10 mouse cellular contexts compared by ENCODE assay signal in the genomic region with DNA sequence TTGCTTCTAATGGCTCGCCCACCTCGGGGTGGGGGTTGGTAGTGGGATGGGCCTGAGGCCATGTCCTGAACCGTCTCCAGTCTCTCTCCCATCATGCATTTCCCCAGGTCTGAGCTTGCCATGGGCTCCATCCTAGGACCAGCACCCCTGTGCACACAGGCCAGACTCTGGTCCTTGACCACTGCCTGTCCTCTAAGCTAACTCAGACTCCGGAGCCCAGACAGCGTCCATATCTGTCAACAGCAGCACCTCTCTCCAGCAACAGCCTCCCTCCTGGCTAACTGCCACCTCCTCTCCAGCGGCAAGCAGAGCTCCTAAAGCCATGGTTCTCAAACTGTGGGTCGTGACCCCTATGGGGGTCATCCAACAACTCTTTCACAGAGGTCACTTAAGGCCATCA. TPM values are rescaled to one million over a fixed set of nuclear protein-coding genes. Genes with fewer than 3 reads are reported as not detected.
A peak's percentile ranks its signal among the peaks of the same experiment; 100 is the strongest.
DNase-seq lines count a peak whose midpoint lies in the region; ATAC-seq lines count a peak whose summit lies in the region.
"Had no signal": no experiment of that assay in that cellular context is flagged by ENCODE, and none has a peak within 500 bp of the region (broad histone marks: within the 10 kb centered on the region; RNA-seq: fewer than 3 reads in every experiment).

No protein-coding gene starts in this region.

- H3K4me2 ChIP-seq in hindbrain, embryonic 11.5 days (replicated peaks; ENCODE audit: low read depth, low read length): peak overlapping the region; percentile 45
- no peak overlapping the region for H3K4me2 ChIP-seq in hindbrain, embryonic 16.5 days (ENCODE audit: low read length)
- H3K4me2 ChIP-seq in forebrain, embryonic 14.5 days (ENCODE audit: low read length): peak overlapping the region; percentile 48

- no peaks in the 10 kb centered on the region for H3K36me3 ChIP-seq in hindbrain, embryonic 11.5 days (ENCODE audit: control insufficient read depth, insufficient read depth, low read length)
- H3K36me3 ChIP-seq in hindbrain, embryonic 16.5 days (ENCODE audit: control insufficient read depth, insufficient read depth, low read length): no peaks in the 10 kb centered on the region
- H3K36me3 ChIP-seq in forebrain, embryonic 14.5 days (ENCODE audit: control insufficient read depth, insufficient read depth, low read length): no peaks in the 10 kb centered on the region

- peak overlapping the region; percentile 17; the same call in 1 of the 2 replicates for H3K4me3 ChIP-seq in hindbrain, embryonic 11.5 days (ENCODE audit: low read depth, low read length)
- no peak overlapping the region for H3K4me3 ChIP-seq in hindbrain, embryonic 16.5 days (ENCODE audit: low read length)
- no peak overlapping the region for H3K4me3 ChIP-seq in forebrain, embryonic 14.5 days (ENCODE audit: low read depth, low read length)

- DNase-seq in hindbrain, embryonic 11.5 days (ENCODE audit: low spot score): no peak
- DNase-seq in MN1 (ENCODE audit: low spot score) (peak; percentile 45), adipocyte (ENCODE audit: low spot score) (no peak)
- DNase-seq in forebrain, embryonic 14.5 days (ENCODE audit: low spot score): no peak
- no peak for DNase-seq in adrenal gland, postnatal 4 days (ENCODE audit: low spot score in 2 of 2)
- DNase-seq in T-cell, adult 2 months (ENCODE audit: low spot score): no peak

- peak; percentile 43 for ATAC-seq in hindbrain, embryonic 11.5 days (ENCODE audit: low FRiP score)
- ATAC-seq in hindbrain, embryonic 16.5 days: no peak
- ATAC-seq in forebrain, embryonic 14.5 days: 0 out of 2 replicates have a peak, but pooled peaks have one; percentile 6
- ATAC-seq in megakaryocyte-erythroid progenitor cell, adult 5-6 weeks (replicated peaks; ENCODE audit: low FRiP score, low TSS enrichment, poor library complexity, severe bottlenecking): peak; percentile 66; the same call in 1 of the 2 replicates

- H3K4me1 ChIP-seq in hindbrain, embryonic 11.5 days (replicated peaks; ENCODE audit: control insufficient read depth, insufficient read depth, low read length): peaks cover 13% of the 10 kb centered on the region
- peaks cover 6% of the 10 kb centered on the region for H3K4me1 ChIP-seq in hindbrain, embryonic 16.5 days (ENCODE audit: control insufficient read depth, insufficient read depth, low read depth, low read length)
- peaks cover 5% of the 10 kb centered on the region; the same call in 1 of the 2 replicates for H3K4me1 ChIP-seq in forebrain, embryonic 14.5 days (ENCODE audit: control insufficient read depth, insufficient read depth, low read length)

- H3K27ac ChIP-seq in hindbrain, embryonic 11.5 days (ENCODE audit: low read depth, low read length): no peak overlapping the region
- no peak overlapping the region for H3K27ac ChIP-seq in hindbrain, embryonic 16.5 days (ENCODE audit: low read depth, low read length)
- H3K27ac ChIP-seq in forebrain, embryonic 14.5 days (ENCODE audit: low read depth, low read length): no peak overlapping the region
- H3K27ac ChIP-seq: macrophage had no signal

- no peaks in the 10 kb centered on the region for H3K9me3 ChIP-seq in hindbrain, embryonic 11.5 days (ENCODE audit: control insufficient read depth, low read length)
- H3K9me3 ChIP-seq in hindbrain, embryonic 16.5 days (ENCODE audit: control insufficient read depth, low read length): no peaks in the 10 kb centered on the region
- no peaks in the 10 kb centered on the region for H3K9me3 ChIP-seq in forebrain, embryonic 14.5 days (replicated peaks; ENCODE audit: control insufficient read depth, low read length)

- 11% methylated on average over 7 of the region's 7 CpGs for WGBS in hindbrain, embryonic 11.5 days
- WGBS in hindbrain, embryonic 16.5 days: 8% methylated on average over 7 of the region's 7 CpGs
- WGBS in forebrain, embryonic 14.5 days: 10% methylated on average over 7 of the region's 7 CpGs

- peaks cover 24% of the 10 kb centered on the region for H3K27me3 ChIP-seq in hindbrain, embryonic 11.5 days (ENCODE audit: control insufficient read depth, insufficient read depth, low read length)
- 0 out of 2 replicates have a peak, but pooled peaks cover 2% of the 10 kb centered on the region for H3K27me3 ChIP-seq in hindbrain, embryonic 16.5 days (replicated peaks; ENCODE audit: control insufficient read depth, insufficient read depth, low read length)
- no peaks in the 10 kb centered on the region; the same call in 1 of the 2 replicates for H3K27me3 ChIP-seq in forebrain, embryonic 14.5 days (replicated peaks; ENCODE audit: control insufficient read depth, insufficient read depth, low read length)

- H3K9ac ChIP-seq in hindbrain, embryonic 11.5 days (ENCODE audit: low read depth, low read length): 0 out of 2 replicates have a peak overlapping the region, but pooled peaks have one; percentile 16
- H3K9ac ChIP-seq in hindbrain, embryonic 16.5 days (ENCODE audit: low read depth, low read length): no peak overlapping the region
- H3K9ac ChIP-seq in forebrain, embryonic 14.5 days (ENCODE audit: low read length): no peak overlapping the region; the same call in 1 of the 2 replicates

RNA-seq across cellular contexts. Expression of a gene that starts 14.4 kb away (rescaled TPM):
- not detected in 2 replicates for polyA plus RNA-seq in hindbrain, embryonic 11.5 days (2014; fragmentation: Nextera tagmentation; extraction: Ambion mirVana)
- polyA plus RNA-seq in hindbrain, embryonic 16.5 days (2015; fragmentation: Nextera tagmentation; extraction: Ambion mirVana): not detected in 2 replicates
- polyA plus RNA-seq in forebrain, embryonic 14.5 days (2014; fragmentation: Nextera tagmentation; extraction: Ambion mirVana): not detected in 2 replicates
- not detected in 2 replicates for total RNA-seq in megakaryocyte-erythroid progenitor cell, adult 5-6 weeks (2014; fragmentation: Nextera tagmentation)
- total RNA-seq in megakaryocyte-erythroid progenitor cell, adult 5-6 weeks (2017): not detected in 2 replicates
- total RNA-seq in adrenal gland, postnatal 4 days (2021): not detected
- polyA plus RNA-seq: large intestine, adult 2 months; macrophage had no signal

RNA-seq across cellular contexts. Expression of a gene that starts 42.8 kb away (rescaled TPM):
- polyA plus RNA-seq in hindbrain, embryonic 11.5 days (2014; fragmentation: Nextera tagmentation; extraction: Ambion mirVana): 18.2 and 26.3 TPM in 2 replicates
- 14.1 and 18.0 TPM in 2 replicates for polyA plus RNA-seq in hindbrain, embryonic 16.5 days (2015; fragmentation: Nextera tagmentation; extraction: Ambion mirVana)
- polyA plus RNA-seq in forebrain, embryonic 14.5 days (2014; fragmentation: Nextera tagmentation; extraction: Ambion mirVana): 1.5 and 1.6 TPM in 2 replicates
- total RNA-seq in megakaryocyte-erythroid progenitor cell, adult 5-6 weeks (2014; fragmentation: Nextera tagmentation): 101 and 116 TPM in 2 replicates
- total RNA-seq in megakaryocyte-erythroid progenitor cell, adult 5-6 weeks (2017): 37.4 and 48.8 TPM in 2 replicates
- total RNA-seq in adrenal gland, postnatal 4 days (2021): 10 to 100 TPM; 55.5 to 62.7 TPM
